Mouse (Mus musculus) colon, adult 2 months (tissue): ENCODE results near the gene Mrgpre. TPM values are rescaled to one million over a fixed set of nuclear protein-coding genes. Genes with fewer than 3 reads are reported as not detected.

Experiments used
- polyA plus RNA-seq: library from polyadenylated mRNA; depleted of rRNA; stranded (reverse); fragments of >200 nt; gene quantifications from 2 replicates; pipeline ENCODE4 v1.2.3, GENCODE M21; 2012; rRNA removed

Mrgpre gene
- 3.1 and 4.2 TPM in 2 replicates for polyA plus RNA-seq

GRCm38 (mm10) chr7:143783996-143784829, at the start of gene Mrgpre:
Gene Mrgpre (minus strand): TSS chr7:143784500.

GRCm38 (mm10) chr7:143822375-143823265, 38.3 kb upstream of the Mrgpre start, which contains the start of the genes Nadsyn1 and Dhcr7:
Gene Nadsyn1 (minus strand): TSS chr7:143822849.
Gene Dhcr7 (plus strand): TSS chr7:143823145.

GRCm38 (mm10) chr7:143766893-143767292, 17.4 kb downstream of the Mrgpre start, which contains the start of gene Mrgprg:
Gene Mrgprg (minus strand): TSS chr7:143766993.

GRCm38 (mm10) chr7:143756125-143757026, 27.9 kb downstream of the Mrgpre start, which contains the start of gene Osbpl5:
Gene Osbpl5 (minus strand): TSS chr7:143756985.

Other genes with a start within 250 kb of the Mrgpre start
- 36.4 and 41.5 TPM in 2 replicates for gene Nap1l4, start 235.4 kb downstream of the Mrgpre start, polyA plus RNA-seq
- 13.5 and 14.9 TPM in 2 replicates for gene Cars, start 184.4 kb downstream of the Mrgpre start, polyA plus RNA-seq
- 0.14 and 0.21 TPM in 2 replicates for gene Tnfrsf26, start 155.8 kb downstream of the Mrgpre start, polyA plus RNA-seq
- 1.9 and 2.1 TPM in 2 replicates for gene Tnfrsf22, start 134.8 kb downstream of the Mrgpre start, polyA plus RNA-seq
- gene Tnfrsf23, start 98.6 kb downstream of the Mrgpre start, polyA plus RNA-seq = 3.5 and 3.7 TPM in 2 replicates
- 45.7 and 55.9 TPM in 2 replicates for gene Osbpl5, start 27.5 kb downstream of the Mrgpre start, polyA plus RNA-seq
- gene Mrgprg, start 17.5 kb downstream of the Mrgpre start, polyA plus RNA-seq = not detected in 2 replicates
- gene Nadsyn1, start 38.3 kb upstream of the Mrgpre start, polyA plus RNA-seq = 46.3 and 48.2 TPM in 2 replicates
- gene Dhcr7, start 38.6 kb upstream of the Mrgpre start, polyA plus RNA-seq = 228 and 352 TPM in 2 replicates
- not detected in 2 replicates for gene Gm498, start 82.3 kb upstream of the Mrgpre start, polyA plus RNA-seq
- gene Shank2, start 217.4 kb upstream of the Mrgpre start, polyA plus RNA-seq = 5.1 and 5.9 TPM in 2 replicates